Mouse (Mus musculus) neutrophil, adult 5-6 weeks (primary cell): ENCODE results near the gene Uso1. TPM values are rescaled to one million over a fixed set of nuclear protein-coding genes. Genes with fewer than 3 reads are reported as not detected.
A peak's percentile ranks its signal among the peaks of the same experiment; 100 is the strongest.
"Not testable (repeated sequence)": the region's sequence is repeated elsewhere in the genome, so short reads cannot be mapped to it uniquely, and the experiment has no call there.

Experiments
- ATAC-seq: fragments of 151-379, 151-347 bp; 2 replicates; pipeline ENCODE4 v1.8.0; 2017; ENCODE audit warnings: mild to moderate bottlenecking, moderate TSS enrichment; ENCODE audit not compliant: insufficient number of reproducible peaks, poor library complexity, low FRiP score, severe bottlenecking; ENCODE audit errors: extremely low read depth
- total RNA-seq: library from RNA; stranded (forward); fragments of 200-1000 nt; gene quantifications from 2 replicates; pipeline ENCODE4 v1.2.3, GENCODE M21; 2017

The Uso1 gene
- total RNA-seq, 1 experiment from 2014 or later: 29.8 TPM

DNA sequence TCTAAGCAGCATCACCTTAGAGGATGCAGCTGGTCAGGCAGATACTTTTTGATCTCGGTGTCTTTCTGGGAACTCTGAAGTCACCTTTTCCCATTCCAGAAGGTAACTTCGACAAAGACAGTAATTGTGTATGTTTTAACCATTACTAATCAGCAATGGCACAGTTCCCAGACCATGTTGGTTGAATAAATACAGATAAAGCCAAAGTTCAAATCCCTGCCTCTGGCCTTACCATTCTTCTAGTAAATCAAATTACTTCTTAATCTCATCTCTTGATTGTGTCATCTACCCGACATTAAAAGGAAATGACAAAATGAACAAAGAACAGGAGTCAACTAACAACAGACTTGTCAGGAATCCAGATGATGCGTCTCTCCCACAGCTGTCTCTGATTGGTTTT, 16.1 kb upstream of the Uso1 start:
- ATAC-seq: no peak

DNA sequence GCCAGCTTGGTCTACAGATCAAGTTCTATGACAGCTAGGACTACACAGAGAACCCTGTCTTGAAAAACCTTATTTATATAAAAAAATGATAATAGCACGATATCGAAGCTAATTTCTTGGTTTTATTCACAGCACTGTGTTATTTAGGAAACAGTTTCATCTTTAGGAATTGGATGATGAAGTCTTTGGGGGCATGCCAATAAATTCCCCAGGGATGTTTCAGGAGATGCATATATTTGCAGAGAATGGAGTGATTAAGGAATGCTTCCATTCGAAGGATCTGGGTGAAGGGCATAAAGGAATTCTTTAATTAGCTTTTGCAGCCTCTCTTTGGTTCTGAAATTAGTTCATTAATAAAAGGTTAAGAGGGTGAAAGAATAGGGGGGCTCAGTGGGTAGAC, 12.3 kb upstream of the Uso1 start:
- no peak for ATAC-seq

DNA sequence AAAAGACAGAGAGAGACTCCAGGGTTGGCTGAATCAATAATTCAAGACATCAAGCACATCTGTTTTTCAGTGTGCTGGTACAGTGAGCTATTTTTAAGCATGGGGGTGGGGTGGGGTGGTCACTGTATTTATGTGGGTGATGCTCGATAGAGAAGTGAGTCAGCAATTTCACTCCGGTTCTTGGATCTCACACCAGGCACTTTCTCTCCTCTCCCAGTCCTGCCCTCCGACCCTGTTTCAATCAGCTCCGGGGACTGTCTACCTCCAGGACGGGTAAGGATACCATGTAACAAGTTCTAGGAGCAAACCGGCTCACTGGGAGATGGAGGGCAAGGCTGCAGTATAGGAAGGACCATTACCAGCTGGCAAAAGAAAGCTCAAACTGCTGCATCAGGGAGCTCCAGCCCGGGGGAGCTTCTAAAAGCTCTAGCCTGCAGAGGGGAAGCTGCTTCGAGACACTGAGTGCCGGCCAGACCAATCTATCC, 10.6 kb upstream of the Uso1 start:
- no peak for ATAC-seq

DNA sequence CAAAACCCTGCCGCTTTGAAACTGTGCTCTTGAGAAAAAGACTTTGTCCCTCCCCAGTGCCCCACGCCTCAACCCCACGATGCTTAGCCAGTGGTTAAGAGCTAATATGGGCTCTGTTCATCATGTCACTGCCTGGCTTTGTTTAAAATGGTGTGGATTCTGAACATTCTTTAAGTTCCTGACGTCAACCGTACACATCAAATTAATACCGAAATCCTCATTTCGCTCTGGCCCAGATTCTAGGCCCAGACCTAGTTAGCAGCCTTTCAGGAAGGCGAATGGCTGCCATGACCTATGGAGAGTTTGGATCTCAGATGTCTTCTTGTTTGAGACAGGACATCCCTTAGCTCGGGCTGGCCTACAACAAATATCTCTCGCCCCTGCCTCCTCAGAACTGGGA, 10.0 kb upstream of the Uso1 start:
- no peak for ATAC-seq

DNA sequence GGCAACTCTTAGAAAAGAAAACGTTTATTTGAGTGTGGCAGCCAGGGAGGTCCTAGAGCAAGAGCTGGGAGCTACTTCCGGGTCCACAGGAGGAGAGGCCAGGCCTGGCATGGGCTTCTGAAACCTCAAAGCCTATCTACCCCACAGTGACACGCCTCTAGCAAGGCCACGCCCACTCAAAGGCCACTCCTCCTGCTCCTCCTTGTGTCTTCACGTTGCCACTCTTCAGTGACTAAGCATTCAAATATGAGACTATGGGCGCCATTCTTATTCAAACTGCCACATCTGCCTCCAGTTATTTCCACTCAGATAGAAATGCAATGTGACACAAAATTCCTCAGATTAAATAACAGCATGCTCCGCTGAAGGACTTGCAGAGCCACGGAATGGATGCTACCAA, 9.2 kb upstream of the Uso1 start:
- ATAC-seq: 0 out of 2 replicates have a peak, but pooled peaks have one; percentile 39

DNA sequence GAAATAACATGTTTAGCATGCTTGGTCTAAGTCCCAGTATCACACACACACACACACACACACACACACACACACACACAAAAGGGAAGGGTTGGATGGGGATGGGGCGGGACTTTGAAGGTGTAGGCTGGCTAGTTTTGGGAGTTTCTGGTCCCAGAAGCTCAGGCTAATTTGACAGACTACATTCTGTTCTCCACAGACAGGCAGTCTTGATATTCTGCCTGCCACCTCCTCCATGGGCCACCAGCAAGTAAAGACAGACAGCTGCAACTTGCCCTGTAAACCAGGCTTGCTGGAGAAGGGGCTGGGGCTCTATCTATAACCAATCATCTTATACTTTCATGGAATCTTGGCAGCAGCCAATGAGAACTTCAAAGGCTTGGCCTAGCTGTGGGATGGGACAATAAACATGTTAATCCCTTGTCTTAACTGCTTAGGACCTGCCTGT, 8.4 kb upstream of the Uso1 start:
- ATAC-seq: no peak

DNA sequence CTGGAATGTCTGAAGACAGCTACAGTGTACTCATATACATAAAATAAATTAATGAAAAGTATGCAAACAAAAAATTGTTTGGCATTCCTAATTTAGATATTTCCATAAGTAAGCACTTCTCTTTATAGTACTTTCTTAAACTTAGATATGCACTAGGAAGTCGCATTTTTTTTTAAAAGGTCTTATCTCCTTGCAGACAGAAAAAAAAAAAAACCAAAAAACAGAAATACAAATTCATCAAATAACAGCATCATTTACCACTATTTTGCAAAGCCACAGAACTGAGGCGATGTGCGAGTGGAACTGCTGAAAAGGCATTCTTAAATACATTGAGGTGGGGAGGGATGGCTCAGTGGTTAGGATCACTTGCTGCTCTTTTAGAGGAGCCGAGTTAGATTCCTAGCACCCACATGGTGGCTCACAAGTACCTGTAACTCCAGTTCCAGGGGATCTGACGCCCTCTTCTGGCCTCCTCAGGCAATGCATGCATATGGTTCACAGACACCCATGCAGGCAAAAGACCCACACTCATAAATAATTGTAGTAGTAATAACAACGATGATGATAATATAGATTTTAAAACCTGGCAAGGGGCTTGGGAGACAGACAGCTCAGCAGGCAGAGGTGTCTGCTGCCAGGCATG, 7.6 kb upstream of the Uso1 start:
- no peak for ATAC-seq

DNA sequence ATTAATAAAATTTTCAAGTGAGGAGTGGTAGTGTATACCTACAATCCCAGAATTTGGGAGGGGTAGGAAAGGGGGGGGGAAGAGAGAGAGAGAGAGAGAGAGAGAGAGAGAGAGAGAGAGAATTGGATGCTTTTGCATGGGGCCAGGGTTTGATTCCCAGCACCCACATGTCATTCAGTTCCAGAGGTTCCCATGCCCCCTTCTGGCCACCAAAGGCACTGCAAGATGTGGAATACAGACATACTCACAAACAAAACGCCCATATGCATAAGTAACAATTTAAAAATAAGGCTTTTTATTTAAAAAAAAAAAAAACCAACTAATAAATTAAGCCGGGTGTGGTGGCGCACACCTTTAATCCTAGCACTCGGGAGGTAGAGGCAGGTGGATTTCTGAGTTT, 5.6 kb upstream of the Uso1 start:
- no peak for ATAC-seq

DNA sequence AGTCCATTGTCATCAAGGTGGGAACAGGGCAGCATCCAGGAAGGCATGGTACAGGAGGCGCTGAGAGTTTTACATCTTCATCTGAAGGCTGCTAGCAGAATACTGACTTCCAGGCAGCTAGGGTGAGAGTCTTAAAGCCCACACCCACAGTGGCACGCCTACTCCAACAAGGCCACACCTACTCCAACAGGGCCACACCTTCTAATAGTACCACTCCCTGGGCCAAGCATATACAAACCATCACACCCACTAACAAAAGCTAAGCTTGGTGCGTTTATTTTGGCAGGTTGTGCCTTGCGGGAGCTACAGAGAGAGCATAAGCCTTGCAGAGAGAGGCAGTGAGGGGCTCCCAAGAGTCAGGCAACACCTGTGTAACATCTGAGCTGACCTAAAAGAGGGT, 4.7 kb upstream of the Uso1 start:
- ATAC-seq: not testable (repeated sequence)

DNA sequence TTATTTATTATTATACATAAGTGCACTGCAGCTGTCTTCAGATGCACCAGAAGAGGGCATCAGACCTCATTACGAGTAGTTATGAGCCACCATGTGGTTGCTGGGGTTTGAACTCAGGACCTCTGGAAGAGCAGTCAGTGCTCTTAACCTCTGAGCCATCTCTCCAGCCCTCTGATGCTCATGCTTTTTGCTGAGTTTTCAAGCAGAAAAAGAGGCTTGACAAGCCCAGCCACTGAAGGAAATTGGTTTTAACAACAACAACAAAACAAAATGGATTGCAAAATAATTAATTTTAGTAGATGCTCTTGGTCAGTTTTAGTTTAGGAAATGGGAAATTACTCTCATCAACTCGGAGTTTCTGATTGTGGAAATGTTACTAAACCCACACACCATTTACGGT, 2.8 kb upstream of the Uso1 start:
- ATAC-seq: no peak

DNA sequence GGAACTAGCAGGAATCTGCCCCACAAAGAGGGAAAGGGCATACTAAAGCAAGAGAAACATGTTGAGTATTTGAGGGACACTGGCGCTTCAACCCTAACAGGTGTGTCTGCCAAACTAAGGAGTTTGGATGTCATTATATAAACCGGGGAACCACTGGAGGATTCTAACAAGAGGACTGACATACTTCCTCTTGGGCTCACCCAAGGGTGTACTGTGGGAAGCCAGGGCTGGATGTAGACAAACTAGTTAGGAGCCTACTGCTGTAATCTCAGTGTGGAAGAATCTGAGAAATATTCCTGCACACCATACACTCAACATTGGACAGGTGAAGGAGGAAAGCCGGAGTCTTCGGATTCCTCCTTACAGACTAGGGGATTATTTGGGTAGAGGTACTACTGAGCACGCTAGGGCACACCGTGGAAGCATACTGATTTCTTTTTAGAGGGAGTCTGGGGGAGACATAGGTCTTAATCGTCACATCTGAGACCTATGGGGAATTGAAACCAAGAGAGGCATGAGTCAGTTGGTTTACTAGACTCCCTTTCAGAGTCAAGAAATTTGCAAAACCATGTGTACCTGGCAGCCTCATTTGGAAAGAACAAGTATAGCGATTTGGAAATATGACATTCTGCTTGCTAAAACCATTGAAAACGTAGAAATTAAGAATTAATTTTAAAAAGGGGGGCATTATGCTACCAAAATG, 1.1 kb upstream of the Uso1 start:
- no peak for ATAC-seq

DNA sequence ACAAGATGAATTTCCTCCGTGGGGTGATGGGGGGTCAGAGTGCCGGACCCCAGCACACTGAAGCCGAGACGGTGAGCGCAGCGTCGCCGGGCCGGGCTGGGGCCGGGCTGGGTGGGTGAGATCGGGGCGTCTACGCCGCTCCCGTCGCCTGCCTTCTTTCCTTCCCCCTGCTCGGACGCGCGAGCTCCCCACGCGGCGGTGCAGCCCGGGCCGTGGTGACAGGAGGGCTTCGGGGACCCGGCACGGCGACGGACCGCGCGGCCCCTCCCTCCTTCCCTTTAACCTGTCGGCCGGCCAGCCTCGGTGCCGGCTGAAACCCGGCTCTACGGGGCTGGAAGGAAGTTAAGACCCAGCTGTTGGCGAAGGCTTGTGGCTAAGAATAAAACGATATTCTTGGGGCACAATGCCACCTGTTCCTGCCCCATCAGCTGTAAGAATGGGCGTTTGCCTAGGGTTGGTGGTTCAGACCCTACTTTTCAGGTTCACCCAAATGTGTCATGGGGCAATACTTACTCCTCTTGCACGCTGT, 419 bp downstream of the Uso1 start:
- peak; percentile 16; the same call in 1 of the 2 replicates for ATAC-seq

DNA sequence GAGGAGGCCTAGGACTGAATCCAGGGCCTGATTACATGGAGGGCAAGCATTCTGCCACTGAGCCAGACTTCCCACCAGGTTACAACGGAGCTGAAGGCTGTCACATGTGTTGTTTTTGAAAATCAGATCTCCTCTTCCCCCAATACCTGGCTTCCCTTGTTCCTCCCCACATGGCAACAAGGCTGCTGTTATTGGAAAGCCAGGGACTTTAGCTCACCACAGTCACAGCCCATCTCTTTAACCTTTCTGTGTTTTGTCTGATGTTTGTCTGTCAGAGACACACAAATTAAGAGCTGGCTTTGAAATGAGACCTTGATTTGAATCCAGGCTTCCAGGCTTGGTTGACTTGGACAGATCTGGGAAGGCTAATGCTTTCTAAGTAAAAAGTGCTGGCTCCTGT, 1.5 kb downstream of the Uso1 start:
- ATAC-seq: no peak

DNA sequence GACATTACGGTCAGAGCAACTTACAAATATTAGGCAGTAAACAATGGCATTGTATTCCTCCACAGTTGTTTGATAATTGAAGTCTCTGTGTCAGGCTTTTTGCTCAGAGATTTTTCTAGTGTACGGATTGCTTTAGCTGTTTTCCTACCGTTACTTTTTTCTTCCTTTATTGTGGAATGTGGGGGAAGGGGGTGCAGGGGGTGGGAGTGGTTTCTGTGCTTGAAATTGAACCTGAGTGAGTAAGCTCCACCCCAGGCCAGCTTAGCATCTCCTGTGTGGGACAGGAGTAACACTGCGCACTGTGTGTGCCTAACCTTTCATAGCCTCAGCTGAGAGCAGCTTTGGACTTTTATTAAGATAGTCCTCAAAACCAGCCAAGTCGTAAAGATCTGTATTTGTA, 4.0 kb downstream of the Uso1 start:
- no peak for ATAC-seq

DNA sequence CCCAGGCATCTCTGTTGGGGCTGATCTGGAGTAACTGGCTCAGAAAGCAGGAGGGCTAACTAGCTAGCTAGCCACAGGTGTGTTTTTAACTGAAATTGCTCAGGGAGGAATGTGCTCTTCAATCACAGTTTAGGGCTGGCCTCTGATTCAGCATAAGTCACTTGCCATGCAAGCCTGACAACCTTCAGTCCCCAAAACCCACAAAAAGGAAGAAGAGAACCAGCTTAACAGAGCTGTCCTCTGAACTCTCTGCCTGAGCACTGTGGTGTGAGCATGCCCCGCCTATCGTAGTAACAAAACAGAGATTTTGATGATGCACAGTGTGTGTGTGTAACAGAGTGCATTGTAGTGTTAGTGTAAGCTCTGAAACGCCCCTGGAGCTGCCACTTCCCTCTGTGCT, 4.7 kb downstream of the Uso1 start:
- no peak for ATAC-seq

DNA sequence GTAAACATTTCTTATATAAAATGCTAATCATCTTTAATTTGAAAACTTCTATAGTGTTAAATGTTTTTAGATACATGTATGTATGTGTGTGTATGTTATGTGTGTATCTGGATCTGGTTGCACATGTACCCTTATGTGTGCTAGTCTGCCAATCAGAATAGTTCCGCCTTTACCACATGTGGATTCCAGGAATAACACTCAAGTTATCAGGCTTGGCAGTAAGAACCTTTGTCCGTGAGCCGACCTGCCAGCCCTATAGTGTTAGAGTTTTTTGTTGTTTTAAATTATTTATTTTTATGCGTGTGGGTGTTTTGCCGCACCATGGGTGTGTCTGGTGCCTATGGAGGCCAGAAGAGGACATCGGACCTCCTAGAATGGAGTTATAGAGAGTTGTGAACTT, 5.9 kb downstream of the Uso1 start:
- no peak for ATAC-seq

DNA sequence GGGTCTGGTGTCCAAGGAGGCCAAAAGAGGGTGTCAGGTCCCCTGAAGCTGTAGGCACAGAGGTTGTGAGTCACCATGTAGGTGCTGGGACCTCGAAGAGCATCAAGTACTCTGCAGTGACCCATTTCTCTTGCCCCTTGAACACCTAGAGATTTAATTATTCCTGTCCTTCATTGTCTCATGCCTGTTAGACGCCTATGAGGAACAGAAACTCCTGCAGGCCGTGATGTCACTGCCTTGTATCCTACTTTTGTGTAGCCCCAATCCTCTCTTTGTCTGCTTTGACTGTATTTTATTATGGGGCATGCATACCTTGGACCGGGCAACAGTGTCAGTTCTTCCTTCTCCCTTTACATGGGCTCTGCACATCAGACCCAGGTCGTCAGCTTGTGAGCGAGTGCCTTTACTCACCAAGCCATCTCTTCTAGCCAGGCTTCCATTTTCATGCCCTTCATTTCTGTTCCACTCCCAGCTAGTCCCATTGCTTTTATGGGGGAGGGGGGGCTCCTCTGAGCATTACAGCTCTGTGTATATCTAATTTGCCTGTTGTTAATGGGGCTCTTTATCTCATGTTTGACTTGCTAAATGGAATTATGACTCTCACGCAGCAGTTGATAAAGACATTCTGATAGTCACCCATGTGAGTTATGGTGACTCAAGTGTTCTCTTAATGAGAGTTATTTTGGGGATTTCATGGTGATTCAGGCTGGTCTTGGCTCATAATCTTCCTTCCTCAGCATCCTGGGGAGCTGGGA, 7.4 kb downstream of the Uso1 start:
- no peak for ATAC-seq

DNA sequence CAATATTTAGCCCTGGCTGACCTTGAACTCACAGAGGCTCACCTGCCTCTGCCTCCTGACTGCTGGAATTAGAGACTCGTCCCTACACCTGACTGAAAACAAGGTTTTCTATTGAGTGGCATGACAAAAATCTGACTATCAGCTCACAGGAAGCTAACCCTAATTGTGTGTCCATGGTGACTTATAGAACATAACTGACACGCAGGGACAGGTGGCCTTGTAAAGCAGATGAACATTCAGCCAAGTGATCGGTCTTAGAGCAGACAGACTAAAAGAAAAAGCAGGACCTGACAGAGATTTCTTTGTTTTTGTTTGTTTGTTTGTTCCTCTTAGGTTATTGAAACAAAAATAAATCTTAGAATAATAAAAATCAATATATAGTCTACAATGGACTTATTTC, 10.5 kb downstream of the Uso1 start:
- no peak for ATAC-seq

DNA sequence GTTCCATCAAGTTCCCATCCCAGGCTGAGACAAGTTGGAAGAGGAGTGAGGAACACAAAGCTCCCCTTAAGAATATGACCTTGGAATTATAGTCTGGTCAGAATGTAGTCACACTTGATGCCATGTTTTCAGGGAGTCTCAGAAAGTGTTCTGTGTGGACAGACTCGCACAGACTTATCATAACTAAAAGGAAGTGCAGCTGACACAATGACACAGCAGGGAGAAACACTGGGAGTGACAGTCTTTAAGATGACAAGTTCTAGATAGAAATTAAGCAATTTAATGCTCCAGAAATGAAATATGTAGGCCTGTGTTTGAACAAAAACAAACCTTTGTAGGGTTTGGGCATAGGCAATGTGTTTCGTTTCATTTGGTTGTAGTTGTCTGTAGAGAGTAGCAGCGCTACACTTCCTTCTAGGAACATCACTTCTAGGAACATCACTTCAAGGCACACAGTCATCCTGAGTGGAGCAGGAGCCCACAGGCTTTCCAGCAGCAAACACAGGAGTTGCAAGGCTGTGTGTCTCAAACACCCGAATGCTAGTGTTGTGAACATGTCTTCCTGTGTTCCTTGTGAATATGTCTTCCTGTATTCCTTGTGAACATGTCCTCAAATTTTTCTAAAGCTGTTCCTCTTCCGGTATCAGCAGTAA, 11.7 kb downstream of the Uso1 start:
- ATAC-seq: no peak
